Mouse (Mus musculus) large intestine, adult 2 months (tissue): ENCODE measurements around the gene Kif18a. TPM values are rescaled to one million over a fixed set of nuclear protein-coding genes. Genes with fewer than 3 reads are reported as not detected.

Experiments used
- DNase-seq: peaks from one replicate; pipeline ENCODE4 v3.0.0-alpha.2; 2012; ENCODE audit warnings: low read depth, low spot score
- WGBS: fragments of 180-500 bp; shearing (Covaris S2); methylation state at CpG from one replicate; pipeline ENCODE4 v1.1.7; 2018; 5-methylcytosine and 5-hydroxymethylcytosine counted together
- polyA plus RNA-seq: library from polyadenylated mRNA; depleted of rRNA; stranded (reverse); fragments of >200 nt; gene quantifications from 2 replicates; pipeline ENCODE4 v1.2.3, GENCODE M21; 2012; rRNA removed

The Kif18a gene
- polyA plus RNA-seq = 0.76 and 0.80 TPM in 2 replicates

DNA sequence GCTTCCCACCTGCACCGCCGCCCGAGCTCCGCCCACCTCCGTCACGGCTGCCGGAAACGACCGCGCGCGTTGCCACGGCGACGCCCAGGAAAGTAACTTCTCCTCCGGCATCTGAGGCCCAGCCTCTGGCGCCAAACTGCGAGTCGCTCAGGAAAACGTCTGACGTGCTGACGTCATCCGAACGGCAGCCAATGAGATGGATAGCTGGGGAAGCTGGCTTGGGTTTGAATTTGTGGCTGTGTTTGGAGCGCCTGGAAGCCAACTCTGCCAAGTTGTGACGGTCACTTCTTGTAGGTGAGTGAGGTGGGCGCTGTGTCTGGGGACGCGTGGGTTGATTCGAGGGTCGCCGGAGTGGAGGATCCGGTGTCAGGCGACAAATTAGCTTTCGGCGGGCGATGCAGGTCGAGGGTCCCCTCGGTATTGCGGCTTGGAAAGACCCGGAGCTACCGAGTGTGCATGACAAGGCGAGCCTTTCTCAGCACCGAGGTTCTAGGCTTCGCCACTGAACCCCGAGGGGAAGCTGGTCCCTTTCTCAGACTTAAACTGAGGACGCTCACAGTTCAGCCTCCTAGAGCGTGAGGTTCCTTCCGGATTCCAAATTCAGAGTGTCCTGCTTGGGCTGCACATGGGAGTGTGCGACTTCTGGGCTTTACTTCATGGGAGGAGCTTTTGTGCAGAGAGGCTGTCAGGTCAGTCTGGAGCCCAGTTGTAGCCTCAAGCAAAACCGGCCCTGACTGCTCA is at the start of gene Kif18a, which contains the start of gene Mettl15:
TSS of gene Kif18a (plus strand) at position 139 of the 741 bp plus-strand sequence.
TSS of gene Mettl15 (minus strand) at position 149 of the 741 bp plus-strand sequence.
- under 1% methylated on average over 51 of the region's 51 CpGs for WGBS
- DNase-seq = peak; percentile 96

DNA sequence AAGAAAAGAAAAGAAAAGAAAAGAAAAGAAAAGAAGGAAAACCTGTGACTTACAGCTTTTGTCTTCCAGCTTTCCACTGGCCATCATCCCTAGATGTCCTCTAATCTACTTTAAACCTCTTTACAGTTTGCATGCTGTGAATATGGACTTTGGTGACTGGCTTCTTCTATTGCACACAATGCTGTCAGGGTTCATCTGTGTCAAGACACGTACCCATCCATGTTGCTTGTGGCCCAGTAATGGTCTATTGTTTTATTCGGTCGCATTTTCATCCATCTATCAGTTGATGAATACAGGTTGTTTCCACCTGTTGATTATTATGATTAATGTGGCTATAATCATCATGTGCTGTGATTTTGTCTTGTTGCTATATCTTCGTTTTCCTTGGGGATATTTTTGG is 46.7 kb upstream of the Kif18a start:
- 88% methylated on average over 4 of the region's 4 CpGs for WGBS
- no peak for DNase-seq

DNA sequence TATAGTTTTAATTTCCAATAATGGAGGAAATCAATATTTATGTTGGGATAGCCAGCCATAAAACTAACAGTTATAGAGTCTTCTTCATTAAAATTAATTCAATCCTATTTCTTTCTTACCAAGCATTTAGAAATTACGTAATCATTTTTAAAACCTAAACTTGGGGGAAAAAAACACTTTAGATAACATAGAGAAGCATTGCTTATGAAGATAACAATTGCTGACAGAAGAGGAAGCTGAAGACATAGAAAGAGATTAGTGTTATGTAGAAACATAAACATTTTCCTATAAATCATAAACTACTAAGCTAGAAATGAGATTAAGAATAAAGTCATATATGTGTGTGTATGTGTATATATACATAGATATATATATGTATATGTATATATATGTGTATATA is 44.8 kb upstream of the Kif18a start:
- 87% methylated on average over 1 of the region's 1 CpGs for WGBS
- DNase-seq = no peak

DNA sequence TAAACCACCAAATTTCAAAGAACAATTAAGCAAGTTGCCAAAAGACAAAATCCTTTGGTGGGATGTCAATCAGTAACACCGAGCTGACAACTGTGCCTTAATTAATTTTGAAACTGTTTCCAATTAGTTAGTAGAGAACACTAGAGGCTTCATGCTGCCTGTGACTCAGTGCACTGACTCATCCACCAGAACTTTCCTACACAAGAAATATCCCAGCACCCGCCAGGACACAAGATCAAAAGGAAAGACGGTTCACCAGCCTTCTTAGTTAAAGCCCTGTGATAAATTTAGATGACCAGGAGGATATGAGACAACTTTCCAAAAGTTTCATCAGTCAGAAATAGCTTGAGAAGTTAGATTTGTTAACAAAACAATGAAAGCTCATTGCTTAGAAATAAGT is 38.6 kb upstream of the Kif18a start:
- 75% methylated on average over 3 of the region's 3 CpGs for WGBS
- DNase-seq = no peak

DNA sequence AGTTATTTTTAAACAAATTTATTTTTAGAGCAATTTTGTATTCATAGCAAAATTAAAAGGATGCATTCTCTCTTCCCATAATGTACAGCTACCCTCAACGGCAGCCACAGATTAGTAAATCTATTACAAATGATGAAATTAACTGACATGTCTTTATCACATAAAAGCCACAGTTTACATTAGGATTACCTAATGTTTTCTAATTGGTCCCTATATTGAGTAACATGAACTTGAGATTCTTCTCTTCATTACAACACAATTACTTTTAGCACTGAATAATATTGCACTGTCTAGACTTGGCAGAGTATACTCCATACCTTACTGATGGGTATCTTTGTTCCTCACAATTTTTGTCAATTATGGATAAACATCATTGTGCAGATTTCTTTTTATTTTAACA is 17.8 kb upstream of the Kif18a start:
- WGBS = 83% methylated on average over 1 of the region's 1 CpGs
- no peak for DNase-seq

DNA sequence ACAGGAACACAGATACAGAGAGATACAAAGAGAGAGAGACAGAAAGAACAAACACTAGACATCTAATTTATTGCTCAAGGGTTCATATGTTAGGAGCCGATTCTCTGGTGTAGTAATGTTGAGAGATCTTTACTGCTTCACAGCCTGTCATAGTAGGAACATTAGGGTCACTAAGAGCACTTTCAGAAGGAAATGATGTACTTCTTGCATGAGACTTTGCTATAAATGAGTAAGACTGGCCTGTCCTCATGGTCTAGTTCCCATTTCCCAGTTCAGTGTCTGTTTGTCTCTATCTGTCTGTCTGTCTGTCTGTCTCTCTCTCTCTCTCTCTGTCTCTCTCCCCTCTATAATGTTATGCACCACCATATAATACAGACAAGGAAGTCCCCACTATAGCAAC is 7.4 kb upstream of the Kif18a start:
- DNase-seq = no peak
- WGBS = 79% methylated on average over 1 of the region's 1 CpGs

DNA sequence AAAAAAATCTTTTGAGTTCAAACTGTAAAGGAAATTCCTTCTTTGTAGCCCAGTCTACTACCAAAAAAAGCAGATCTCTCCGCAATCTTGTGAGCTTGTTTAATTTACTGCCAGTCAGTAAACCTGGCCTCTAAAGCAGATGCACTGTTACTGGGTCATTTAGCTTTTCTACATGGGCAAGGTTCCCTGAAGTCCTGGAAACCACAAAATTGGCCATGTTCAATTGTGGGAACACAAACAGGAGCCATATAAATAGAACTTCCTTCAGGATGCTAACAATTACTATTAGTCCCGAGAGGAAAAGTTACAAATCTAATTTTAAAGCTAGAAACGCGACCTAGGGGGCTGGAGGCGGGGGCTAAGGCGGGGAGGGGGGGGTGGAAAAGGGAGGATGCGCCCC is 2.9 kb upstream of the Kif18a start:
- DNase-seq = no peak
- WGBS = 3% methylated on average over 7 of the region's 7 CpGs

DNA sequence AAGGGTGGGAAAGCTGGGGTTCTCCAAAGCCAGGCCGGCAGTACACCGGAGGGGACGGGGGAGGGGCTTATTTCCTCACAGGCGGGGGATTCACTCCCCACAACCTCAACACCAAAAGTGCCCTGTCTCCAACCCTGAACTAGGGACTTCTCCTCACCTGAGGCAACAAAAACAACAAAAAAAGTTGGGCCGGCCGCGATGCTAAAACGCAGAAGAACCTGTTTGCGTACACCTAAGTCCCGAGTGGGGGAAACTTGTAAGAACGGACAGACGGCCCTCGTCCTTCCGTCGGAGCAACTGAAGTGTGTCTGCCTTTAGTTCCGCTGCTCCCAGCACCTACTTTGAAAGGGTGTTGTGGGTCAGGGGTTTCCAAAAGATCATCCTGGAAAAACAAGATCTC is 2.5 kb upstream of the Kif18a start:
- 1% methylated on average over 16 of the region's 16 CpGs for WGBS
- no peak for DNase-seq

DNA sequence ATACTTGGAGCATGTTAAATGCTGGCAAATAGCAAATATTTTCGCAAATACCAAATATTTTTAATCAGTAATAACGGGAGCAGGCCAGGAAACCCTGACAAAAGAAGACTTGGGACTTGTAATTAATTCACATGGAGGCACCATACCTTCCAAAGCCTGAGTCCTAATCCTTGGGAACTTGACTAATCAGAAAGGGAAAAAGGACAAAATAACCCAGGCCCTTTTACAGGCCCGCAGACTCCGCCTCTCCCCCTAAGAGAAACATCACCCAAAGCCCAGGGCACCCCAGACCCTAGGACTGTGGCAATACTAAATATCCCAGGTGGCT is 302 bp upstream of the Kif18a start:
- DNase-seq = no peak
- 2% methylated on average over 4 of the region's 4 CpGs for WGBS

DNA sequence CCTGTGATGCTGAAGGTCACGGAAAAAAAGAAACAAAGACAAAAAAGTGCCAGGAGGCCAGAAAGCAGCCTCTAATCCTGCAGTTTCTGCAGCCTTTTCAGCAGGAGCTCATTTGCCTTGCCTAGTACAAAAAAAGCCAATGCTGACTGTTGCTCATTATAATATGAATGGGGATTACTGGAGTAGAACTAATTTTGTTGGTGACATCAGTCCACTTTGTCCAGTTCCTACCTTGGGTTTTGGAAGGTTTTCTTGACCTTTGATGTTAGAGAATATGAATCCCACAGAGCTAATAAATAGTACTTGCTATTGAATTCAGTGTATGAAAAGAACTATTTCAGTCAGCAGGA is 778 bp downstream of the Kif18a start:
- 0% methylated on average over 1 of the region's 1 CpGs for WGBS
- DNase-seq = no peak

DNA sequence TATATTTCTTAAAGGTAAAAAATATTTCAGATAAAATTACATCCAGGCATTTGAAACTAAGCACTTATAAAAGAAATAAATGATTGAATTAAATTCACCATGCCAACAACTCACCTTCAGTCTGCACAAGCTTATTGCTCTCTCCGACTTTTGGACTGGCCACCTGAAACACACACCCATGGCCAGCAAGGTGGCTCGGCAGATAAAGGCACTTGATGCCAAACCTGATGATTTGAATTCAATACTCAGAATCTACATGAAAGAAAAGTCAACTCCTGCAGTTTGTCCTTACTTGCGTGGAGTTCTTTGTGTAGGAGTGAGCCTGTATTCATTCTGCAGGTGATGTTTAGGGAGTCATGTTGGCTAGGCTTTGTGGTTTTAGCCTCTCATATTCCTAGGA is 3.6 kb downstream of the Kif18a start:
- WGBS = 88% methylated on average over 3 of the region's 3 CpGs

DNA sequence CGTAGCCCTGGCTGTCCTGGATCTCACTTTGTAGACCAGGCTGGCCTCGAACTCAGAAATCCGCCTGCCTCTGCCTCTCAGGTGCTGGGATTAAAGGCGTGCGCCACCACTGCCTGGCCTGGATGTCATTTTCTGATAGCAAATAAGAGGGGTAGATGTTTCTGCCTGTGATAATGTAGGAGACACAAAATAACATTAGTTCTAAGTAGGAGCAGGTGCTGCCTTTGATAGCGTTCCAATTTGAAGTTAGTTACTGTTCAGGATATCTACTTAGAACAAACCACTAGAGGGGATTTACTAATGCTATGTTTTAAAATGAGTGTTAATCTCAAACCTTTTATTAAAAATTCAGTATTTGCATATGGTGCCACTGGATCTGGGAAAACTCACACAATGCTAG is 8.8 kb downstream of the Kif18a start:
- DNase-seq = no peak
- 96% methylated on average over 6 of the region's 6 CpGs for WGBS

More for the DNA sequence above, 3.6 kb downstream of the Kif18a start:
- DNase-seq = no peak

DNA sequence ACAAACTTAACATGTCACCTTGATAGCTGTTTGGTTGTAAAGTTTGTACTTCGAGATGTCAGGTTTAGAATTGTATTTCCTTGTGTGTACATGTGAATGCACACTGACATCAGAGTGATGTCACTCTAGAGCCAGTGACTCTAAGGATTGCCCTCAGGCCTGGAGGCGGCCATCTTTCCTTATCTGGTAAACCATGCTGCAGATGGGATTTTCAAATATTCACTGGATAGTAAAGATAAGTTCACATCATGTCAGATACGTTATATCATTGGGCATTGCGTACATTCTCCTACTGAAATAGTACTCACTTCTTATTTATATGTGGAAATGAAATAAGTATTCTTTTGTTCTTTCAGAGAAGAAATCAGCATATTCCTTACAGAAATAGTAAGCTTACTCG is 15.7 kb downstream of the Kif18a start:
- WGBS = 86% methylated on average over 5 of the region's 5 CpGs
- DNase-seq = no peak

DNA sequence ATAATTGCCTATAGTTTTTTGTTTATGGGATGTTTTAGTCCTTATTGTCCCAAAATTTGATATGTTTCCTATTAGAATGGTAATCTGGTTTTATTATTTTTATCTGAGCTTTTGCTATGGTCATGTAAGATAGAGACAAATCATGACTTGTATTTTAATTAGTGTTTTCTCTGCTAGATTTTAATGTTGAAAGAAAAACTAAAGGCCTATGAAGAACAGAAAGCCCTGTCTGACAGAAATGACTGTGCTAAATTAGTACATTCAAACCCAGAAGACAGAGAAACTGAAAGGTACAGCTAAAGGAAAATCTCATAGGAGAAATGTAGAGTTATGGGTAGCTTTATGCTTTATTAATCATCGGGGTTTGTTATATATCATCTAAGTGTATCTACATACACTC is 17.6 kb downstream of the Kif18a start:
- no peak for DNase-seq
- WGBS = 98% methylated on average over 1 of the region's 1 CpGs

DNA sequence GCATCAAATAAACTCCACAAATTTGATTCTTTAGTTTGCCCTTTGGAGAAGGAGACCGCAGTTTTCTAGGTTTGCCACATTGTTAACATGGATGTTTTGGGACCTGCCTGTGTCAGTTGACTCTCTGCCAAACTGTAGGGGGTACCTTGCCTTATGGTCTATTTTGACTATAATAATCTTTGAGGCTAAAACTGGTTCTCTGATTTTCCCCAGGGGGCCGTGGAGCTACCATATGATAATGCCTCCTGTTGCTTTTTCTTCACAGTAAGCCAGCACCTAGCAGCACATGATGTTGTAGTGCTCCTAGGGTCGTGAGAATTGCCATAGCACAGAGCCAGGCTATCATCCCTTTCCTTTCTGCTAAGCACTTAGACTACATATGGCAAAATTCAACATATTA is 21.7 kb downstream of the Kif18a start:
- WGBS = 94% methylated on average over 3 of the region's 3 CpGs

DNA sequence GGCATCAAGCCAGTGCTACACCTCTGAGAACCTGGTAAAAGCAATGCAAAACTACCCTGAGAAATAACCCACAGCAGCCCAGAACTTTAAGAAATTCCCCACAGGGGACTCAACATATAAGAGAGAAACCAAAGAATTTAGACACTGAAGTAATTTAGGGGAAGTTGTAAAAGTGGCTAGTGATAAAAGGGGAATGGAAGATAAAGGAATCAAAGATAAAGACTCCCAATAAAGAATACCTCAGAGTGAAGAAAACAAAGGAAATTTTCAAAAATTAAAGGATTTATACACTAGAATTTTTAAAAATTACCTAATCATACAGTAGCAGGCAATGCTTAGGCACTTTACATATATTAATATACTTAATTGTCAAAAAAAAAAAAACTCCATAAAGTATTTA is 23.1 kb downstream of the Kif18a start:
- no peak for DNase-seq

More for the DNA sequence above, 21.7 kb downstream of the Kif18a start:
- DNase-seq = no peak

DNA sequence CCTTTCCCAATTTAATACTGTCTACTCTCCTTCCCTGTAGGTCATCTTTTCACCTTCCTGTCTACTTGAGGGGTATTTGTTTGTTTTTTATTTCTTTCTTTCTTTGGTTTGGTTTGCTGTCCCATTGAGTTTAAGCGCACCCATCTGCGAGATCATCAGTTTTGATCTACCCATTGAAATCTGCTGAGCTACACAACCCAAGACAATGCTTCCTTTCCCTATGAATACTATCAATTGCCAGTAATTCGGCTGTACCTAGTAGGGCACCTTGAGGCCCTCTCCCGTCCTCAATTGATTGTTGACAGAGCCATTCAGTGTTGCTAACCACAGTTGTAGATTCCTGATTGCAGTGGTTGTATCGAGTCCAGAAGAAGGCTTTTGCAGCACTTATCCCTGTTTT is 30.8 kb downstream of the Kif18a start:
- 96% methylated on average over 5 of the region's 5 CpGs for WGBS
- DNase-seq = no peak

DNA sequence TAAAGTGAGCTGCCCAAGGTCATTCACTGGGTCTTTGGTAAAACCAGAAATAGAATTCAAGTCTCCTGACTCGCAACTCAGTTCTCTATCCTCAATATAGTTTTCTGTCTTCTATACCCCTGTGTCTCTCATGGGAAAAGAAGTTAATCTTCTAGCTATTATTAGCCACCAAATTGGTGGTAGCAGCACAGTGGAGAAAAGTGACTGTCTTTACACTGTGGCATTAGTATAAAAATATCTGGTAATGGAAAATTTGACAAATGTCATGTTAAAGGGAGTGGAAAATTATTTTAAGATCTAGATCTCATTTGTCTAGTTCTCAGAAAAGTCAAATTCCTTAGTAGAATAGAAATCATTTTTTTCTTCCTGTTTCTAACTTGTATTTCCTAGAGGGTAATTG is 51.3 kb downstream of the Kif18a start:
- DNase-seq = no peak
- WGBS = 94% methylated on average over 1 of the region's 1 CpGs

DNA sequence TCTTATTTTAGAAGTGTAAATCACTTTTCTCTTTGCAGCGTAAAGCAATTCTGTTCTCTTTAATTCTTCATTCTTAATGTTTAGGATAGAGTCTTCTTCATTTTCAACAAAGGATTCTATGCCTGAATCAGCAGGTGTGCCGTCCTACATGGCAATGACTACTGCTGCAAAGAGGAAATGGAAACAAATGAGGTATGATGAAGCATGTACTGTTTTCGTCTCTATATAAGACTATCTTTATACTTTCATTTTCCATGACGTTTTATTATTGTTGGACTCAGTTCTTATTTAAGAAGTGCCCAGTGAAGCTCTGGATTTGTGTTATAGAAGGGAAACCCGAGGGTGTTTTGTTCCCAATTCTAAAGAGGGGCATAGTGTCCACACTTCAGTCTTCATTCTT is 53.7 kb downstream of the Kif18a start:
- 92% methylated on average over 5 of the region's 5 CpGs for WGBS
- no peak for DNase-seq

DNA sequence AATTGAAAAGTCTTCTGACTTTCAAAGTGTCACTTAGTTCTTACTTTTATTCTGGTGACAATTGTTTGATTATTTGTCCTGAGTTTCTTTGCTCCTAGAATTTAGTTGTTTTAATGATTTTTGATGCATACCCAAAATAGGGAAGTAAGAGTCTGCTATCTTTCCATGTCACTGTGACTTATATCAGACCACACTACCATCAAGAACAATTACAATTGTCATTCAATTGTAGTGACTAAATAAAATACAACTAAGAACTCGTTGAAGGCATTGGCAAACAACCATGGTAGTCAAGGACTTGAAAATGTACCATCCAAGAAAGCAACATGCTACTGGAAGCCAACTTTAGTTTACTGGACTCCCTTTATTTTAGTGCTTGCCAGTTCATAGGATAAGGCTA is 55.2 kb downstream of the Kif18a start:
- DNase-seq = no peak
- WGBS = 81% methylated on average over 1 of the region's 1 CpGs

DNA sequence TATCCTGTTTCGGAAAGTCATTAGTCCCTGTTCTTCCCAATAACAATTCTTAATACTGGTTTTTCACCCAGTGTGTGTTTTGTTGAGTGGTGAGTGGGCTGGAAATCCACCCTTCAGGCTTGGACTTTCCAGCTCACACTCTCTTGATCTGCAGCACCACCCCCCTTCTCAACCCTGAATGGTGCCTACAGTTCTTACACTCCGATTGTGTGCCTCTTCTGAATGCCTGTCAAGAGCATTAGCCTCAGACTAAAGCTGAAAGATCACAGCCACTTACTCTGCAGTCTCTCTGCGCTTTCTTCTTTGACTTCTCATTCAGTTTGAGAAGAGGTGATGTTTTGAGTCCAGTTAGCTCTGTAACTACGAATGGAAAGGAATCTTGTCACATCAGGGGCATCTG is 64.8 kb downstream of the Kif18a start:
- 93% methylated on average over 4 of the region's 4 CpGs for WGBS
- DNase-seq = no peak

DNA sequence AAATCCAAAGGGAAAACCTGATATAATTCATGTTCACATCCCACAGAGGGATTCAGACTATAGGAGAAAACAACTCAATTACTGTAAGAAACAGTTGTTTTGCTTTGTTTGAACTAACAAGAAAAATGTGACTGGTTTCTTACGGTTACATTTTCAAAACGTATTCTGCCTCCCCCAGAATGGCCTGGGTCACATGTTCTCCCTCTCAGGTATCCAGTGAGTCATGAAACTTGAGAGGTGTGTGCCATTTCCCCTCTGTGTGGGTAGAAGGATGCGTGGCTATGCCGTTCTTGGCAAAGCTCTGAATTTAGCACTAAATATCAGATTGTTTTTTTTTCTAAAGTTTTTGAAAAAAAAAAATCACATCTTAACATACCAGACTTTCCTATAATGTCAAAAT is 68.2 kb downstream of the Kif18a start:
- 74% methylated on average over 4 of the region's 4 CpGs for WGBS

More for the DNA sequence above, 68.2 kb downstream of the Kif18a start:
- DNase-seq = no peak
